Mouse (Mus musculus) heart, embryonic 16.5 days (tissue): ENCODE measurements around the gene Cfb. TPM values are rescaled to one million over a fixed set of nuclear protein-coding genes. Genes with fewer than 3 reads are reported as not detected.
"Not testable (repeated sequence)": the region's sequence is repeated elsewhere in the genome, so short reads cannot be mapped to it uniquely, and the experiment has no call there.

Experiments
- ATAC-seq: fragments of 200-750 bp; cut with Nextera tagmentation; replicated peaks from 2 replicates; pipeline ENCODE4 v1.8.0; 2017; ENCODE audit warnings: moderate number of reproducible peaks; ENCODE audit not compliant: insufficient read depth, low FRiP score; ENCODE audit errors: extremely low read depth
- H3K27ac ChIP-seq: fragments of 300-500 bp; sonication (generic); 2 replicates; pipeline ENCODE4 v1.5.1; 2014; ENCODE audit warnings: mild to moderate bottlenecking, low read length, control low read depth, moderate library complexity
- H3K27me3 ChIP-seq: fragments of 300-500 bp; sonication (generic); 2 replicates; pipeline ENCODE4 v1.6.1; 2014; ENCODE audit warnings: low read length, mixed read lengths; ENCODE audit not compliant: control insufficient read depth, insufficient read depth
- H3K36me3 ChIP-seq: fragments of 300-500 bp; sonication (generic); 2 replicates; pipeline ENCODE4 v1.6.1; 2014; ENCODE audit not compliant: control insufficient read depth, insufficient read depth
- H3K4me1 ChIP-seq: fragments of 300-500 bp; sonication (generic); 2 replicates; pipeline ENCODE4 v1.6.1; 2014; ENCODE audit warnings: low read length, mixed read lengths; ENCODE audit not compliant: control insufficient read depth, insufficient read depth
- H3K4me2 ChIP-seq: fragments of 300-500 bp; sonication (generic); 2 replicates; pipeline ENCODE4 v1.6.1; 2014; ENCODE audit warnings: low read depth, mild to moderate bottlenecking, control low read depth, low read length
- H3K4me3 ChIP-seq: fragments of 300-500 bp; sonication (generic); 2 replicates; pipeline ENCODE4 v1.5.1; 2014; ENCODE audit warnings: mild to moderate bottlenecking, control low read depth, low read length
- H3K9ac ChIP-seq: fragments of 300-500 bp; sonication (generic); 2 replicates; pipeline ENCODE4 v1.6.1; 2014; ENCODE audit warnings: low read length, control low read depth
- H3K9me3 ChIP-seq: fragments of 300-500 bp; sonication (generic); replicated peaks from 2 replicates; pipeline ENCODE4 v1.6.1; 2016; ENCODE audit warnings: low read length; ENCODE audit not compliant: control insufficient read depth
- WGBS: fragments of 180-500 bp; shearing (Covaris S2); extraction: QIAGEN DNeasy Blood & Tissue Kit; methylation state at CpG from one replicate; pipeline ENCODE4 v1.1.7; 2014; 5-methylcytosine and 5-hydroxymethylcytosine counted together
- polyA plus RNA-seq: library from polyadenylated mRNA; unstranded; fragments of >200 nt; fragmentation: Nextera tagmentation; extraction: Ambion mirVana; gene quantifications from 2 replicates; pipeline ENCODE4 v1.2.1, GENCODE M21; 2015

The Cfb gene
- 1.7 and 2.5 TPM in 2 replicates for polyA plus RNA-seq

DNA sequence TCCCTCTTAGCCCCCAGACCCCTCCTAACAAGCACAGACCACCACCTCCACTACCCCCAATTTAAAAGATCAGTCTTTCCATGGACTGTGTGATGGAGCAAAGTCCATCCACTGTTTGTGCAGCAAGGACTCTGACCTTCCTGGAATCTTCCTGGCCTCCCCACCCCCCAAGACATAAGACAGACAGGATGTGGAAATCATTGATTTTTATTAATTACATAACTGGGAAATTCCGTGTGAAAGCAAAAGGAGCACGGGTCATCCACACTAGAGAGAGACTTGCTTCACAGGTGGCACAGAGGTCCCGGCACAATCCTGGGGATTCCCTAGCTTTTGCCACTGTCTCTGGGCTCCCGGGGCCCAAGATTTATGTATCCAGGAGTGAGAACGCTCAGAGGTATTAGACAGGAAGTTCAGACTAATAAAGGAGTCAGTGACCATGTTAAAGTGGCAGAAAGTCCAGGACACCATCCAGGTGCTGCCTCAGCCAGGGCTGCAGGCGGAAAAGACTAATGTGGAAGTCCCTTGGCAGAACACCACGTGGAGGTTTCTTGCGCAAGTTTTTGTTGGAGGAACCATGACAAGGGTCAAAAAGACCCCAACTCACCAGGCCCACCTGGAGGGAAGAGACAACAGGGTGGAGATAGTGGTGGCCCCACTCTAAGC is at the start of gene Cfb:
Cfb (minus strand) TSS at position 103 of the 666 bp plus-strand sequence.
- WGBS = 55% methylated on average over 8 of the region's 8 CpGs
- Histone ChIP-seq H3K9ac (no peak within 1 kb of the TSS), H3K36me3 (no peaks in the 10 kb centered on the region), H3K27ac (no peak within 1 kb of the TSS), H3K9me3 (no peaks in the 10 kb centered on the region), H3K4me2 (no peak within 1 kb of the TSS), H3K4me1 (no peaks in the 10 kb centered on the region), H3K4me3 (no peak within 1 kb of the TSS), H3K27me3 (no peaks in the 10 kb centered on the region)
- ATAC-seq = no peak

DNA sequence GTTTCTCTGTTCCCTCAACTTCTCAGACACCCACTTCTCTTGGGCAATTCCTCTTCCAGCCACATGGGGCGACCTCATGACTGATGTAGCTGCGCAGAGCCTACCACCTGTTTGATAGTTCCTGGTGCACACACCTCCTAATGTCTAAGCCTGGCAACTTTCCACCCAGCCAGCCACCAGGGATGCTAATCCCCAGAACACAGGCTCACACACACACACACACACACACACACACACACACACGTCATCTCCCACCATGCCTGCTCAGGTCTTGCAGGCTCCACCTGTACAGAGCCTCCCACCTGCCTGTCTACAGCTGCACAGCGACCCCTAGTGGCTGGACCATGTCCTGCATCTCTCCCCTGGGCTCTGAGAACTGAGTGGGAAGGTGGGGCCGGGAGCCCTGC is 49.6 kb upstream of the Cfb start:
- WGBS = 49% methylated on average over 5 of the region's 5 CpGs
- peaks cover 59% of the 10 kb centered on the region for H3K36me3 ChIP-seq

DNA sequence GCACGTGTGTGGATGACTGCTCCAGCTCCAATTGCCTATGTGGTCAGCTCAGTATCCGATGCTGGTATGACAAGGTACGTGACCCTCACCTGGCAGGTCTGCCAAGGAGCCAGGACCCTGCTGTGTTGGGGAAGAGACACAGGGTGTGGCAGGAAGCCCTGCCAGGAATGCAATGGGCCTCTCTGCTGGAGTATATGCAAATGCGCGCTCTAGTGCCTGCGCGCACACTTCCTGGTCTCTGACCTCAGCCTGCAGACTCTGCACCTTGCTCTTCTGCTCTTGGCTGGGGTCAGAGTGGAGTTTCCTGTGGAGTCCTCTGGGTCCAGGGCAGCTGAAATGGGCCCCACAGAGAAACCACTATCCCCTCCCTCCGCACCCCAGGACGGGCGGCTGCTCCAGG is 48.7 kb upstream of the Cfb start:
- H3K27me3 ChIP-seq = no peaks in the 10 kb centered on the region
- ATAC-seq = no peak
- 85% methylated on average over 10 of the region's 10 CpGs for WGBS
- H3K4me2 ChIP-seq = no peak overlapping the region
- H3K9me3 ChIP-seq = no peaks in the 10 kb centered on the region
- no peak overlapping the region for H3K4me3 ChIP-seq
- no peak overlapping the region for H3K9ac ChIP-seq
- H3K27ac ChIP-seq = no peak overlapping the region
- H3K36me3 ChIP-seq = peaks cover 69% of the 10 kb centered on the region
- H3K4me1 ChIP-seq = peaks cover 3% of the 10 kb centered on the region; the same call in 1 of the 2 replicates

More for the DNA sequence above, 49.6 kb upstream of the Cfb start:
- peak; percentile 43 for ATAC-seq
- Histone ChIP-seq H3K9me3 (no peaks in the 10 kb centered on the region), H3K27ac (no peak overlapping the region), H3K9ac (no peak overlapping the region), H3K4me2 (no peak overlapping the region), H3K4me3 (no peak overlapping the region), H3K27me3 (no peaks in the 10 kb centered on the region), H3K4me1 (peaks cover 3% of the 10 kb centered on the region; the same call in 1 of the 2 replicates)

- no peaks in the 10 kb centered on the region for H3K27me3 ChIP-seq
- no peaks in the 10 kb centered on the region for H3K9me3 ChIP-seq
- H3K4me3 ChIP-seq = no peak overlapping the region
- no peak overlapping the region for H3K27ac ChIP-seq
- H3K36me3 ChIP-seq = peaks cover 51% of the 10 kb centered on the region
- no peak overlapping the region for H3K9ac ChIP-seq
- 87% methylated on average over 9 of the region's 9 CpGs for WGBS
- peaks cover 6% of the 10 kb centered on the region for H3K4me1 ChIP-seq
- ATAC-seq = no peak
- no peak overlapping the region for H3K4me2 ChIP-seq
Measured at GRCm38 (mm10) chr17:34902895-34903294, 40.6 kb upstream of the Cfb start.

DNA sequence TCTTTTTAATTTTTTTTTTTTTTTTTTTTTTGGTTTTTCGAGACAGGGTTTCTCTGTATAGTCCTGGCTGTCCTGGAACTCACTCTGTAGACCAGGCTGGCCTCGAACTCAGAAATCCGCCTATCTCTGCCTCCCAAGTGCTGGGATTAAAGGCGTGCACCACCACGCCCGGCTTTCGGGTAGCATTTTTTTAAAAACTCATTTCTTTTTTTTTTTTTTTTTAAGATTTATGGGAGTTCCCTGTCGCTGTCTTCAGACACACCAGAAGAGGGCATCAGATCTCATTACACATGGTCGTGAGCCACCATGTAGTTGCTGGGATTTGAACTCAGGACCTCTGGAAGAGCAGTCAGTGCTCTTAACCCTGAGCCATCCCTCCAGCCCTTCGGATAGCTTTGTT is 39.6 kb upstream of the Cfb start:
- Histone ChIP-seq H3K36me3 (peaks cover 42% of the 10 kb centered on the region), H3K4me1 (peaks cover 13% of the 10 kb centered on the region)
- not testable (repeated sequence) for H3K9ac ChIP-seq, ATAC-seq, H3K4me2 ChIP-seq, H3K9me3 ChIP-seq, H3K4me3 ChIP-seq, H3K27ac ChIP-seq, H3K27me3 ChIP-seq
- 91% methylated on average over 9 of the region's 10 CpGs for WGBS

DNA sequence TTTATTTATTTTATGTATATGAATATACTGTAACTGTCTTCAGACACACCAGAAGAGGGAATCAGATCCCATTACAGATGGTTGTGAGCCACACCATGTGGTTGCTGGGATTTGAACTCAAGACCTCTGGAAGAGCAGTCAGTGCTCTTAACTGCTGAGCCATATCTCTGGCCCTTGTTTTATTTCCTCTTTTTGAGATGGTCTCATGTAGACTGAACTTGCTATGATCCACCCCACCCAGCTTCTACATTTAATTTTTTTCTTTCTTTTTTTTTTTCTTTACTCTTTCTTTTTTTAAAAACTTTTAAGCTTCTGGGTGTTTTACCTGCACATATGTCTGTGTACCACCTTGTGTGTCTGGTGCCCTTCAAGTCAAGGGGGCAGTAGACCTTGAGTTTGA is 38.5 kb upstream of the Cfb start:
- not testable (repeated sequence) for H3K4me2 ChIP-seq, H3K4me3 ChIP-seq, H3K9me3 ChIP-seq, ATAC-seq, H3K27me3 ChIP-seq, H3K9ac ChIP-seq, H3K27ac ChIP-seq
- Histone ChIP-seq H3K36me3 (peaks cover 36% of the 10 kb centered on the region), H3K4me1 (peaks cover 17% of the 10 kb centered on the region)

DNA sequence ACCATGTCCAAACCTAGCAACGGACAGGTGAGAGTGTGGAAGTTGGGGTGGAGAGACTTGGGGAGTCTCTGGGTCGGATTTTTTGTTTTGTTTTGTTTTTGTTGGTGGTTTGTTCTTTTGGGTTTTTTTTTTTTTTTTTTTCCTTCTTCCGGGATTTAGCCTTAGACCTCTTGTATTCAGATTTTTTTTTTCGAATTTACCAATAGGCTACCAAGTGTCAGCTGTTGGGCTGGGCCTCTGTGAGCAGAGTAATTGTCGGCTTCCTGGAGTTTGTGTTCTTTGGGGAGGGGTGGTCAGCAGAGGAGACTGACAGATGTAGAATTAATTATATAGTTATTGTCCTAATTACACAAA is 37.5 kb upstream of the Cfb start:
- Histone ChIP-seq H3K9ac (peak overlapping the region; percentile 91), H3K4me1 (peaks cover 20% of the 10 kb centered on the region), H3K4me3 (peak overlapping the region; percentile 91), H3K9me3 (no peaks in the 10 kb centered on the region), H3K27me3 (no peaks in the 10 kb centered on the region), H3K4me2 (peak overlapping the region; percentile 79), H3K27ac (peak overlapping the region; percentile 96), H3K36me3 (peaks cover 27% of the 10 kb centered on the region)
- ATAC-seq = no peak
- WGBS = under 1% methylated on average over 5 of the region's 5 CpGs

- WGBS = under 1% methylated on average over 40 of the region's 45 CpGs
- Histone ChIP-seq H3K4me1 (peaks cover 20% of the 10 kb centered on the region), H3K4me2 (peak overlapping the region; percentile 79), H3K4me3 (peak overlapping the region; percentile 91), H3K27ac (peak overlapping the region; percentile 96), H3K27me3 (no peaks in the 10 kb centered on the region), H3K36me3 (peaks cover 21% of the 10 kb centered on the region), H3K9ac (peak overlapping the region; percentile 91), H3K9me3 (no peaks in the 10 kb centered on the region)
- ATAC-seq = no peak
Measured at GRCm38 (mm10) chr17:34899053-34899889, 37.0 kb upstream of the Cfb start.

- Histone ChIP-seq H3K9ac (peak overlapping the region; percentile 91), H3K27ac (peak overlapping the region; percentile 96), H3K36me3 (peaks cover 21% of the 10 kb centered on the region), H3K4me1 (peaks cover 20% of the 10 kb centered on the region), H3K4me2 (peak overlapping the region; percentile 79), H3K9me3 (no peaks in the 10 kb centered on the region), H3K4me3 (peak overlapping the region; percentile 91), H3K27me3 (no peaks in the 10 kb centered on the region)
- 0% methylated on average over 24 of the region's 47 CpGs for WGBS
- no peak for ATAC-seq
Measured at GRCm38 (mm10) chr17:34898706-34899052, 36.4 kb upstream of the Cfb start.
